Mouse (Mus musculus) gastrocnemius, postnatal 25 days (tissue): Measurements from ENCODE around the gene Ttc7. TPM values are rescaled to one million over a fixed set of nuclear protein-coding genes. Genes with fewer than 3 reads are reported as not detected.

Experiments used
- DNase-seq: peaks from one replicate; pipeline ENCODE4 v3.0.0; 2022
- total RNA-seq, 2 experiments: library from RNA; stranded (reverse); gene quantifications; 1 replicate in 1 of 2; 2 replicates in 1 of 2; pipeline ENCODE4 v1.2.3; 2021

The Ttc7 gene
- total RNA-seq, 2 experiments from 2014 or later: 7.1 to 8.4 TPM

DNA sequence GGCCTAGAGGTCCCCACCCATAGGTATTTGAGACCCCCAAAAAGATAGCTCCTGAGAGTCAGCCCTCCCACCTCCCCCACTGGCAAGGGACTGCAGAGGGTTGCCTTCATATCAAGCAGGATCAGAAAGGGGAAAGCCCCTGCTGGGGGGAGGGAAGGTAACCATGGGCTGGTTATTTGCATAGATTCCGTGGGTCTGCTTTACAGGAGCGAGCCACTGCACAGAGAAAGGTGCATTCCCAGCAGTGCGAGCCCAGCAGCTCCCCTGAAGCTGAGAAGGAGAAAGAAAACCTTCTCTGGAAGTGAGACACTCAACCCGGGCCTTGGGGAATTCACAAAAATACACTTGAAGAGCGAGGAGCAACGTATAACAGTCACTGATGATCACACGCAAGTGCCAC lies 135.4 kb downstream of the Ttc7 start:
- no peak for DNase-seq

DNA sequence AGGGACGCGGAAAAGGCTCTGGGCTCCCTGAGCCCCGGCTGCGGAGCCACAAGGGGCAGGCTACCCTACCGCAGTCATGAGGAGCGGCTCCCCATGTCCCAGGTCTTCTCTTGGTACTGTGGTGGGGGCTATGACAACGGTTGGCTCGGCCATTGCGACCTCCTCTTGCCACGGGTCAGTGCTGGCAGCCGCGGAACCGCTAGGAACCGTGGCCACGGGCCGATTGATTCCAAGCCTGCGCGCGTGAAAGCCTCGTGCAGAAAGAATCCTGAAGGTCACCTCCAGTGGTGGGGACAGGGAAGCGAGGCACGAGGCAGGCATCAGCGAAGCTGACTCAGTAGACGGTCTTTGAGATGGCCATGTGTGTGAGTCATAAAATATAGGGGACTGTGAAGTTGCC lies 144.8 kb downstream of the Ttc7 start, which contains the start of gene Stpg4:
Gene Stpg4 (minus strand): TSS at position 231 of the 400 bp plus-strand sequence.
- no peak for DNase-seq

DNA sequence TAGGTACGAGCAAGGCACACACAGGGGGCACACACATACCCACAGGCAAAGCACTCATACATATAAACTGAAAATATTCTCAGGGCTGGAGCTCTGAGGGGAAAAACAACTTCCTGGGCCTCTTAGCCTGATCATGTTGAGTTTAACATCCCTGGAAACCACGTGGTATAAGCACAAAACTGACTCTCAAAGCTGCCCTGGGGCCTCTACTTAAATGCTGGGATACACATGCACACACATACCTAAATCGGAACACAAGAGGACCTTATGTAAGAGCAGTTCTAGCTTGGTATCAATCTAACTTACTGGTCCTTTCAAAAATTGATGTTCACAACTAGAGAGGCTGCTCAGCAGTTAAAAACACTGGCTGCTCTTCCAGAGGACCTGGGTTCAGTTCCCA lies 146.7 kb downstream of the Ttc7 start:
- DNase-seq: no peak

Other genes starting within 250 kb of the Ttc7 start
- 10 to 100 TPM in 1 of 2 experiments, 1 to 10 TPM in 1; 9.1 to 11.5 TPM for gene Socs5, start 175.2 kb upstream of the Ttc7 start, total RNA-seq
- gene Mcfd2, start 17.0 kb upstream of the Ttc7 start, total RNA-seq: 10 to 100 TPM; 19.9 to 22.1 TPM
- gene Stpg4, start 144.9 kb downstream of the Ttc7 start, total RNA-seq: not detected
- gene Calm2, start 164.0 kb downstream of the Ttc7 start, total RNA-seq: 100 to 1,000 TPM; 161 to 162 TPM